Mouse (Mus musculus) B cell, adult 62 days (primary cell): Measurements from ENCODE around the gene Htr5a. TPM values are rescaled to one million over a fixed set of nuclear protein-coding genes. Genes with fewer than 3 reads are reported as not detected.

Experiments used
- total RNA-seq: library from RNA; stranded (reverse); gene quantifications from 4 replicates; pipeline ENCODE4 v1.2.4, GENCODE M21; 2023

The Htr5a gene
- total RNA-seq: not detected in 4 replicates

GRCm38 (mm10) chr5:27841701-27842295 lies at the start of gene Htr5a:
TSS of gene Htr5a (plus strand) at chr5:27842149.

Other genes with a start within 250 kb of the Htr5a start
- 43.9 to 48.3 TPM (median 46.8 TPM) in 4 replicates for gene Paxip1, start 50.5 kb upstream of the Htr5a start, total RNA-seq
- 100 to 109 TPM (median 102 TPM) in 4 replicates for gene Insig1, start 229.2 kb downstream of the Htr5a start, total RNA-seq